In the genomic region with DNA sequence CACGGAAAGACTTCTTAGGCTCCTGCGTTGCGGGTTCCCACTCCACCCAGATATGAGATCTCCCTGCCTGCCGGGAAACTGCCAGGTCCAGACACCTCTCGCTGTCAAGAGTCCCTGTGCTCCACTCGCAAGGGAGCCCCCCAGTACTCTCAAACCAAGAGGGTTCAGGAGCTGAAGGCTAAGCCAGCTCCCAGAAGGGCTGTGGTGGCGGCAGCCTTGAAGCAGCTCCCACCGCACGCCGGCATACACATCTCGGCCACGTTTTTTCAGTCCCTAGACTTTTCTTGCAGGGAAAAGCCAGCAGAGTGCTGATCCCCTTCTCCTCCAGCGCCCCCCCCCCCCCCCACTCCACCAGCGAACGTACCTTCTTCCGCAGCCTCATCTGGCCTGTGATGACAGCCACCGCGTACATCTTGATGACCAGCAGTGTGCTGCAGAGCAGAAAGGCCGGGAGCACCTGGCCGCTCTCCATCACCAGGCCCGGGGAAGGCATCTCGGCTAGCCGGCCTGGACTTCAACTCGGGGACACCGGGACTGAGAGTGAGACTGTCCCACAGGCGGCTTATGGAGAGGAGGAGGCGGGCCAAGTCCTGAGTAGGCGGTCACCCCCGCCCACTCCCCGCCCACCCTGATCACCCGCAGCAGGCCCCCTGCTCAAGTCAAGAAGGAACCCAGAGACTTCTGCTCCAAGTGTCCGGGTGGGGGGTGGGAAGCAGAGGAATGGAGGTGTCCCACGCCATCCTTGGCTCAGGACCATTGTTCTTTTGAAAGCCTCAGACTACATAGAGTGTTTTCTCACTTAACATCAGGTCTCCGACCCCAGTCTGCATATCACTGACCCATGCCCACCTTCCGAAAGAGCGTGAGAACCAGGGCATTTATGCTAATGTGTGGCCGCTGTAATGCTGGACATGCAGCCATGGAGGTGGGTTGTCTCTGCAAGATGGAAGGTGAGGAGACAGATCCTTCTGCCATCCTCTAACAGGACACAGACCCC, we compare ENCODE assay signal across 8 mouse cellular contexts. TPM values are rescaled to one million over a fixed set of nuclear protein-coding genes. Genes with fewer than 3 reads are reported as not detected.
DNase-seq lines count a peak whose midpoint lies in the region; ATAC-seq lines count a peak whose summit lies in the region.

No protein-coding gene starts in this region.

- peaks cover 25% of the 10 kb centered on the region for H3K27me3 ChIP-seq in limb, embryonic 10.5 days (ENCODE audit: low read depth, poor library complexity, severe bottlenecking)
- H3K27me3 ChIP-seq in neural tube, embryonic 12.5 days (replicated peaks), result peaks cover 28% of the 10 kb centered on the region

- 10% methylated on average over 36 of the region's 37 CpGs for WGBS in limb, embryonic 10.5 days
- 10% methylated on average over 36 of the region's 37 CpGs for WGBS in neural tube, embryonic 12.5 days

- peak overlapping the region; percentile 60 for H3K4me3 ChIP-seq in limb, embryonic 10.5 days
- H3K4me3 ChIP-seq in neural tube, embryonic 12.5 days, result peak overlapping the region; percentile 25

- ATAC-seq in granulocyte monocyte progenitor cell, adult 5-6 weeks (replicated peaks; ENCODE audit: poor library complexity, severe bottlenecking), result peak; percentile 20; the same call in 1 of the 2 replicates
- no peak for ATAC-seq in neural tube, embryonic 12.5 days (ENCODE audit: low FRiP score, low read depth)

- H3K4me2 ChIP-seq in neural tube, embryonic 12.5 days (replicated peaks), result peak overlapping the region; percentile 63

- H3K36me3 ChIP-seq in limb, embryonic 10.5 days, result peaks cover 3% of the 10 kb centered on the region; the same call in 1 of the 2 replicates
- H3K36me3 ChIP-seq in neural tube, embryonic 12.5 days, result no peaks in the 10 kb centered on the region

- H3K9me3 ChIP-seq in limb, embryonic 10.5 days (replicated peaks), result no peaks in the 10 kb centered on the region
- no peaks in the 10 kb centered on the region for H3K9me3 ChIP-seq in neural tube, embryonic 12.5 days

- DNase-seq in adrenal gland, postnatal 14 days, result peak; percentile 30
- no peak for DNase-seq in adrenal gland, adult 18-20 months (ENCODE audit: low spot score in 2 of 2)
- DNase-seq in Muller cell, postnatal 12 days (ENCODE audit: inconsistent ontology term), result peak; percentile 35
- peak; percentile 66 for DNase-seq in limb, embryonic 10.5 days (ENCODE audit: low spot score)
- no peak for DNase-seq in thymus, postnatal 4 days
- no peak for DNase-seq in thymus, postnatal 25 days

- H3K9ac ChIP-seq in neural tube, embryonic 12.5 days, result peak overlapping the region; percentile 49

- peak overlapping the region; percentile 67 for H3K27ac ChIP-seq in limb, embryonic 10.5 days
- H3K27ac ChIP-seq in neural tube, embryonic 12.5 days, result no peak overlapping the region

- H3K4me1 ChIP-seq in limb, embryonic 10.5 days, result peaks cover 31% of the 10 kb centered on the region
- H3K4me1 ChIP-seq in neural tube, embryonic 12.5 days, result peaks cover 18% of the 10 kb centered on the region

RNA-seq across cellular contexts. Expression of a gene that starts 26.6 kb away (rescaled TPM):
- 11.7 and 12.7 TPM in 2 replicates for total RNA-seq in adrenal gland, postnatal 14 days (2021)
- total RNA-seq in adrenal gland, adult 18-20 months (2021), result 10 to 100 TPM; 23.9 to 63.5 TPM
- total RNA-seq in granulocyte monocyte progenitor cell, adult 5-6 weeks (2014; fragmentation: Nextera tagmentation), result 0.30 TPM in 1 of 2 replicates, not detected in the other
- total RNA-seq in granulocyte monocyte progenitor cell, adult 5-6 weeks (2017), result 0.13 and 0.52 TPM in 2 replicates
- polyA plus RNA-seq in limb, embryonic 10.5 days (2016; fragmentation: Nextera tagmentation; extraction: Ambion mirVana), result 10.1 and 11.8 TPM in 2 replicates
- polyA plus RNA-seq in neural tube, embryonic 12.5 days (2016; fragmentation: Nextera tagmentation; extraction: Ambion mirVana), result 2.9 and 3.7 TPM in 2 replicates

RNA-seq across cellular contexts. Expression of a gene that starts 49.7 kb away (rescaled TPM):
- total RNA-seq in adrenal gland, postnatal 14 days (2021), result 40.7 and 41.9 TPM in 2 replicates
- 10 to 100 TPM; 44.9 to 56.5 TPM for total RNA-seq in adrenal gland, adult 18-20 months (2021)
- 39.2 and 43.9 TPM in 2 replicates for total RNA-seq in granulocyte monocyte progenitor cell, adult 5-6 weeks (2014; fragmentation: Nextera tagmentation)
- 33.9 and 37.7 TPM in 2 replicates for total RNA-seq in granulocyte monocyte progenitor cell, adult 5-6 weeks (2017)
- 26.7 and 27.6 TPM in 2 replicates for polyA plus RNA-seq in limb, embryonic 10.5 days (2016; fragmentation: Nextera tagmentation; extraction: Ambion mirVana)
- polyA plus RNA-seq in neural tube, embryonic 12.5 days (2016; fragmentation: Nextera tagmentation; extraction: Ambion mirVana), result 20.4 and 20.7 TPM in 2 replicates

Comparison
In these comparisons a context has a peak if more than half of its experiments do, and no peak if none do; other contexts are left out.
1. DNase-seq: peak in adrenal gland, postnatal 14 days (single experiment), Muller cell, postnatal 12 days (single experiment) and limb, embryonic 10.5 days (single experiment); none in adrenal gland, adult 18-20 months (0 of 2), thymus, postnatal 4 days (single experiment) and thymus, postnatal 25 days (single experiment).